Mouse (Mus musculus) kidney, embryonic 15.5 days (tissue): ENCODE measurements around the gene Kazn. TPM values are rescaled to one million over a fixed set of nuclear protein-coding genes. Genes with fewer than 3 reads are reported as not detected.

Experiments
- ATAC-seq: fragments of 200-750 bp; cut with Nextera tagmentation; replicated peaks from 2 replicates; pipeline ENCODE4 v1.8.0; 2017; ENCODE audit warnings: moderate TSS enrichment; ENCODE audit not compliant: low FRiP score
- H3K27ac ChIP-seq: fragments of 300-500 bp; sonication (generic); 2 replicates; pipeline ENCODE4 v1.5.1; 2015; ENCODE audit warnings: mild to moderate bottlenecking, inconsistent platforms
- H3K27me3 ChIP-seq: fragments of 300-500 bp; sonication (generic); 2 replicates; pipeline ENCODE4 v1.6.1; 2015; ENCODE audit warnings: inconsistent platforms
- H3K36me3 ChIP-seq: fragments of 300-500 bp; sonication (generic); 2 replicates; pipeline ENCODE4 v1.6.1; 2015; ENCODE audit warnings: inconsistent platforms
- H3K4me1 ChIP-seq: fragments of 300-500 bp; sonication (generic); 2 replicates; pipeline ENCODE4 v1.6.1; 2015; ENCODE audit warnings: inconsistent platforms
- H3K4me2 ChIP-seq: fragments of 300-500 bp; sonication (generic); 2 replicates; pipeline ENCODE4 v1.6.1; 2015; ENCODE audit warnings: moderate library complexity, mild to moderate bottlenecking, inconsistent platforms
- H3K4me3 ChIP-seq: fragments of 300-500 bp; sonication (generic); replicated peaks from 2 replicates; pipeline ENCODE4 v1.5.1; 2015; ENCODE audit warnings: mild to moderate bottlenecking, inconsistent platforms
- H3K9ac ChIP-seq: fragments of 300-500 bp; sonication (generic); 2 replicates; pipeline ENCODE4 v1.6.1; 2015; ENCODE audit warnings: mild to moderate bottlenecking, inconsistent platforms
- H3K9me3 ChIP-seq: fragments of 300-500 bp; sonication (generic); replicated peaks from 2 replicates; pipeline ENCODE4 v1.6.1; 2016; ENCODE audit warnings: inconsistent platforms
- WGBS: fragments of 180-500 bp; shearing (Covaris S2); methylation state at CpG from one replicate; pipeline ENCODE4 v1.1.7; 2015; ENCODE audit warnings: mixed read lengths; 5-methylcytosine and 5-hydroxymethylcytosine counted together
- polyA plus RNA-seq: library from polyadenylated mRNA; unstranded; fragments of >200 nt; fragmentation: Nextera tagmentation; extraction: Ambion mirVana; gene quantifications from 2 replicates; pipeline ENCODE4 v1.2.1, GENCODE M21; 2015

Kazn gene
- polyA plus RNA-seq, 1 experiment from 2014 or later: 15.9 TPM

- H3K9me3 ChIP-seq: no peaks in the 10 kb centered on the region
- ATAC-seq: no peak
- no peak overlapping the region for H3K4me3 ChIP-seq
- no peak overlapping the region for H3K9ac ChIP-seq
- no peak overlapping the region for H3K4me2 ChIP-seq
- H3K27ac ChIP-seq: no peak overlapping the region
- WGBS: 71% methylated on average over 4 of the region's 4 CpGs
- peaks cover 10% of the 10 kb centered on the region; the same call in 1 of the 2 replicates for H3K27me3 ChIP-seq
- H3K36me3 ChIP-seq: no peaks in the 10 kb centered on the region
- H3K4me1 ChIP-seq: peaks cover 70% of the 10 kb centered on the region
Measured at GRCm38 (mm10) chr4:142080487-142080767, 158.8 kb downstream of the Kazn start.

- 0 out of 2 replicates have a peak, but pooled peaks cover 7% of the 10 kb centered on the region for H3K27me3 ChIP-seq
- ATAC-seq: no peak
- no peak overlapping the region for H3K27ac ChIP-seq
- no peak overlapping the region for H3K4me2 ChIP-seq
- no peaks in the 10 kb centered on the region for H3K36me3 ChIP-seq
- no peak overlapping the region for H3K9ac ChIP-seq
- peaks cover 70% of the 10 kb centered on the region for H3K4me1 ChIP-seq
- 73% methylated on average over 14 of the region's 14 CpGs for WGBS
- H3K4me3 ChIP-seq: no peak overlapping the region
- no peaks in the 10 kb centered on the region for H3K9me3 ChIP-seq
Measured at GRCm38 (mm10) chr4:142079629-142080486, 159.3 kb downstream of the Kazn start.

GRCm38 (mm10) chr4:142077572-142078271, 161.5 kb downstream of the Kazn start:
- peak overlapping the region; percentile 75 for H3K27ac ChIP-seq
- 35% methylated on average over 18 of the region's 18 CpGs for WGBS
- no peak overlapping the region for H3K9ac ChIP-seq
- H3K4me3 ChIP-seq: no peak overlapping the region
- H3K9me3 ChIP-seq: no peaks in the 10 kb centered on the region
- ATAC-seq: no peak; the same call in 1 of the 2 replicates
- no peaks in the 10 kb centered on the region for H3K36me3 ChIP-seq
- H3K27me3 ChIP-seq: 0 out of 2 replicates have a peak, but pooled peaks cover 7% of the 10 kb centered on the region
- peaks cover 58% of the 10 kb centered on the region for H3K4me1 ChIP-seq
- peak overlapping the region; percentile 27; the same call in 1 of the 2 replicates for H3K4me2 ChIP-seq

- Histone ChIP-seq H3K27ac (peak overlapping the region; percentile 75), H3K4me1 (peaks cover 57% of the 10 kb centered on the region), H3K4me2 (no peak overlapping the region), H3K4me3 (no peak overlapping the region), H3K9me3 (no peaks in the 10 kb centered on the region), H3K9ac (no peak overlapping the region), H3K27me3 (no peaks in the 10 kb centered on the region), H3K36me3 (no peaks in the 10 kb centered on the region)
- WGBS: 48% methylated on average over 1 of the region's 1 CpGs
- ATAC-seq: no peak
Measured at GRCm38 (mm10) chr4:142076883-142077282, 162.3 kb downstream of the Kazn start.

GRCm38 (mm10) chr4:142075931-142076330, 163.3 kb downstream of the Kazn start:
- Histone ChIP-seq H3K9me3 (no peaks in the 10 kb centered on the region), H3K27me3 (no peaks in the 10 kb centered on the region), H3K4me1 (peaks cover 57% of the 10 kb centered on the region), H3K9ac (no peak overlapping the region), H3K27ac (no peak overlapping the region), H3K4me2 (no peak overlapping the region), H3K36me3 (no peaks in the 10 kb centered on the region), H3K4me3 (no peak overlapping the region)
- 80% methylated on average over 11 of the region's 11 CpGs for WGBS
- no peak for ATAC-seq

GRCm38 (mm10) chr4:142074060-142074732, 165.0 kb downstream of the Kazn start:
- H3K4me3 ChIP-seq: no peak overlapping the region
- H3K27me3 ChIP-seq: no peaks in the 10 kb centered on the region
- H3K9me3 ChIP-seq: no peaks in the 10 kb centered on the region
- no peak overlapping the region for H3K4me2 ChIP-seq
- H3K4me1 ChIP-seq: peaks cover 57% of the 10 kb centered on the region
- H3K27ac ChIP-seq: no peak overlapping the region
- ATAC-seq: no peak
- no peak overlapping the region for H3K9ac ChIP-seq
- H3K36me3 ChIP-seq: no peaks in the 10 kb centered on the region
- 55% methylated on average over 13 of the region's 13 CpGs for WGBS

- Histone ChIP-seq H3K4me1 (peaks cover 50% of the 10 kb centered on the region), H3K27ac (peak overlapping the region; percentile 7; the same call in 1 of the 2 replicates), H3K27me3 (0 out of 2 replicates have a peak, but pooled peaks cover 4% of the 10 kb centered on the region), H3K9ac (no peak overlapping the region), H3K9me3 (no peaks in the 10 kb centered on the region), H3K4me3 (no peak overlapping the region), H3K36me3 (no peaks in the 10 kb centered on the region), H3K4me2 (no peak overlapping the region)
- WGBS: 21% methylated on average over 18 of the region's 18 CpGs
- no peak for ATAC-seq
Measured at GRCm38 (mm10) chr4:142071243-142071991, 167.8 kb downstream of the Kazn start.

- no peak overlapping the region for H3K9ac ChIP-seq
- no peak overlapping the region for H3K27ac ChIP-seq
- no peak overlapping the region for H3K4me3 ChIP-seq
- peaks cover 56% of the 10 kb centered on the region for H3K4me1 ChIP-seq
- no peaks in the 10 kb centered on the region for H3K9me3 ChIP-seq
- H3K4me2 ChIP-seq: no peak overlapping the region
- ATAC-seq: no peak
- no peaks in the 10 kb centered on the region for H3K36me3 ChIP-seq
- 0 out of 2 replicates have a peak, but pooled peaks cover 4% of the 10 kb centered on the region for H3K27me3 ChIP-seq
- 14% methylated on average over 8 of the region's 8 CpGs for WGBS
Measured at GRCm38 (mm10) chr4:142070840-142071239, 168.4 kb downstream of the Kazn start.

- H3K27ac ChIP-seq: no peak overlapping the region
- 49% methylated on average over 18 of the region's 18 CpGs for WGBS
Measured at GRCm38 (mm10) chr4:142068899-142069812, 170.0 kb downstream of the Kazn start.

GRCm38 (mm10) chr4:142066576-142066975, 172.6 kb downstream of the Kazn start:
- no peak for ATAC-seq
- H3K9ac ChIP-seq: no peak overlapping the region
- WGBS: 42% methylated on average over 4 of the region's 4 CpGs
- 0 out of 2 replicates have a peak, but pooled peaks cover 4% of the 10 kb centered on the region for H3K27me3 ChIP-seq
- no peak overlapping the region for H3K4me3 ChIP-seq
- no peak overlapping the region for H3K4me2 ChIP-seq
- H3K9me3 ChIP-seq: no peaks in the 10 kb centered on the region
- H3K36me3 ChIP-seq: no peaks in the 10 kb centered on the region
- peaks cover 69% of the 10 kb centered on the region for H3K4me1 ChIP-seq
- H3K27ac ChIP-seq: peak overlapping the region; percentile 67; the same call in 1 of the 2 replicates

More at GRCm38 (mm10) chr4:142068899-142069812, 170.0 kb downstream of the Kazn start:
- Histone ChIP-seq H3K9ac (no peak overlapping the region), H3K36me3 (no peaks in the 10 kb centered on the region), H3K4me3 (no peak overlapping the region), H3K4me2 (no peak overlapping the region), H3K9me3 (no peaks in the 10 kb centered on the region), H3K27me3 (0 out of 2 replicates have a peak, but pooled peaks cover 4% of the 10 kb centered on the region), H3K4me1 (peaks cover 59% of the 10 kb centered on the region)
- 0 out of 2 replicates have a peak, but pooled peaks have one; percentile 19 for ATAC-seq
